Mouse (Mus musculus) right cerebral cortex, postnatal 10 days (tissue): Measurements from ENCODE around the gene Fam166a.

ENCODE experiments used
- DNase-seq, 2 experiments: peaks; one replicate each; pipeline ENCODE4 v3.0.0; 2021; ENCODE audit warnings: low spot score in 2 of 2

The Fam166a gene

GRCm38 (mm10) chr2:25223681-25224491 is 5.3 kb downstream of the Fam166a start:
- peak; percentile 71 to 80 for DNase-seq

- DNase-seq = no peak
Measured at GRCm38 (mm10) chr2:25224492-25224765, 5.9 kb downstream of the Fam166a start, which contains the start of gene Tubb4b. Tubb4b (minus strand) TSS chr2:25224702.

- DNase-seq = peak; percentile 99 to 100
Measured at GRCm38 (mm10) chr2:25224766-25225752, 6.5 kb downstream of the Fam166a start.

GRCm38 (mm10) chr2:25225811-25226379 is 7.3 kb downstream of the Fam166a start:
- peak in 1 of 2 experiments; percentile 29 for DNase-seq

- peak; percentile 77 to 84 for DNase-seq
Measured at GRCm38 (mm10) chr2:25226864-25227263, 8.3 kb downstream of the Fam166a start.

- DNase-seq = no peak
Measured at GRCm38 (mm10) chr2:25227406-25227805, 8.9 kb downstream of the Fam166a start.

- peak; percentile 88 for DNase-seq
Measured at GRCm38 (mm10) chr2:25228431-25228889, 9.9 kb downstream of the Fam166a start.

- no peak for DNase-seq
Measured at GRCm38 (mm10) chr2:25228995-25229530, 10.5 kb downstream of the Fam166a start.

GRCm38 (mm10) chr2:25229582-25229981 is 11.0 kb downstream of the Fam166a start:
- DNase-seq = no peak

GRCm38 (mm10) chr2:25230581-25230980 is 12.0 kb downstream of the Fam166a start:
- no peak for DNase-seq

GRCm38 (mm10) chr2:25231038-25231437 is 12.5 kb downstream of the Fam166a start:
- no peak for DNase-seq

GRCm38 (mm10) chr2:25233421-25233820 is 14.9 kb downstream of the Fam166a start:
- DNase-seq = no peak

GRCm38 (mm10) chr2:25234050-25234449 is 15.5 kb downstream of the Fam166a start, which contains the start of gene Slc34a3:
Slc34a3 (minus strand) TSS chr2:25234364.
- DNase-seq = no peak

GRCm38 (mm10) chr2:25234551-25235220 is 16.1 kb downstream of the Fam166a start:
- DNase-seq = no peak

GRCm38 (mm10) chr2:25236614-25237013 is 18.1 kb downstream of the Fam166a start, which contains the start of gene Rnf224:
Rnf224 (minus strand) TSS chr2:25236787.
- no peak for DNase-seq

- no peak for DNase-seq
Measured at GRCm38 (mm10) chr2:25237522-25237921, 19.0 kb downstream of the Fam166a start.

- DNase-seq = no peak
Measured at GRCm38 (mm10) chr2:25238106-25238505, 19.6 kb downstream of the Fam166a start.

GRCm38 (mm10) chr2:25239766-25240165 is 21.2 kb downstream of the Fam166a start:
- DNase-seq = no peak

- DNase-seq = no peak
Measured at GRCm38 (mm10) chr2:25240310-25240709, 21.8 kb downstream of the Fam166a start.

GRCm38 (mm10) chr2:25240723-25241437 is 22.3 kb downstream of the Fam166a start:
- peak; percentile 82 to 84 for DNase-seq
